Mouse (Mus musculus): ENCODE measurements around the gene Dbx2.

DNA sequence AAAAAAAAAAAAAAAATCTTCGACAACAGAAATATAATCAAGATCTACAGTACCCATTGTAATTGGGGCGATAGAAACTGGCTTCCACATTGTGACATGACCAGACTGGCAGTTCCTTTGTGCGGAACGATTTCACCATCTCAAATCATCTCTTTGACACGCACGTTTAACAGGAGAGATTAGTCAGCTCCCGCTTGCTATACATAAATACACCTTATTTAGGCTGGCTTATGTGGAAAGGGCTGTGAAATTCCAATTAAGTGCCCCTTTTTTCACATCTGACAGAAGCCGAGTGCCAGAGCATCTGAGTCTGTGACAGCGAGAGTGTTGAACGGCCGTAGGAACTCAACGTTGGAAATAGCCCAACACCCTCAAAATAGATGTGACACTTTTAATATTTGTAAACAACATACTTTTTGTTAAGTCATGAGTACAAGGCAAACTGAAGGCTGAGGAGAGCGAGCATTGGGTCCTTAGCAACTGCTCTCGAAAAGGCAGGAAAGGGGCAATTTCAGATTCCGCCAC lies 12.2 kb downstream of the Dbx2 start:
- TF ChIP-seq CTCF (IDR thresholded peaks at IDR 0.05; ENCODE audit: low read depth) (no peak), EP300 (optimal IDR thresholded peaks at IDR 0.05) (no peak)
